Mouse (Mus musculus): ENCODE results near the gene Cfap61. TPM values are rescaled to one million over a fixed set of nuclear protein-coding genes. Genes with fewer than 3 reads are reported as not detected.

The Cfap61 gene
- polyA plus RNA-seq, 1 experiment from 2014 or later, result 0.28 TPM

DNA sequence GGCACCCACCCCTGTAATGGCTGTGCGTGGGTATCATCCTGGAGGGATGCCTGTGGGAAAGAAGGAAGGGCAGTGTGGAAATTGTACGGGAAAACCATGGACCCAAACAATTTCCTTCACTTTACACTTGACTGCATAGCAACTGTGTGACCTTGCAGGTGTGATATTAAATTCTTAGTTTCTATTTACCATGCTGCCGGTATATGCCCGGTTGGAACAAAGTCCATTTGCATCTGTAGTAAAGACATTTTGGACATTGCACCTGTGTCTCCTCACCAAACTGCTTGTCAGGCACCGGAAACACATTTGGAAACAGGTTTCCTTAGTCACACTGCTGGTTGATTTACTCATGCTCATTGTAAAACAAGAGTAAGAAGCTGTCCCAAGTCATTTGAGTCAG, 109.1 kb downstream of the Cfap61 start:
- ATAC-seq (replicated peaks; ENCODE audit: insufficient number of reproducible peaks, insufficient read depth, low FRiP score, low read depth), result no peak
- H3K9ac ChIP-seq, result no peak overlapping the region
- WGBS, result 84% methylated on average over 5 of the region's 5 CpGs
- peaks cover 8% of the 10 kb centered on the region; the same call in 1 of the 2 replicates for H3K4me1 ChIP-seq (replicated peaks)
- H3K36me3 ChIP-seq, result no peaks in the 10 kb centered on the region
- H3K4me3 ChIP-seq, result no peak overlapping the region
- H3K27me3 ChIP-seq, result no peaks in the 10 kb centered on the region
- H3K9me3 ChIP-seq (replicated peaks), result no peaks in the 10 kb centered on the region
- no peak overlapping the region for H3K4me2 ChIP-seq
- no peak overlapping the region for H3K27ac ChIP-seq

DNA sequence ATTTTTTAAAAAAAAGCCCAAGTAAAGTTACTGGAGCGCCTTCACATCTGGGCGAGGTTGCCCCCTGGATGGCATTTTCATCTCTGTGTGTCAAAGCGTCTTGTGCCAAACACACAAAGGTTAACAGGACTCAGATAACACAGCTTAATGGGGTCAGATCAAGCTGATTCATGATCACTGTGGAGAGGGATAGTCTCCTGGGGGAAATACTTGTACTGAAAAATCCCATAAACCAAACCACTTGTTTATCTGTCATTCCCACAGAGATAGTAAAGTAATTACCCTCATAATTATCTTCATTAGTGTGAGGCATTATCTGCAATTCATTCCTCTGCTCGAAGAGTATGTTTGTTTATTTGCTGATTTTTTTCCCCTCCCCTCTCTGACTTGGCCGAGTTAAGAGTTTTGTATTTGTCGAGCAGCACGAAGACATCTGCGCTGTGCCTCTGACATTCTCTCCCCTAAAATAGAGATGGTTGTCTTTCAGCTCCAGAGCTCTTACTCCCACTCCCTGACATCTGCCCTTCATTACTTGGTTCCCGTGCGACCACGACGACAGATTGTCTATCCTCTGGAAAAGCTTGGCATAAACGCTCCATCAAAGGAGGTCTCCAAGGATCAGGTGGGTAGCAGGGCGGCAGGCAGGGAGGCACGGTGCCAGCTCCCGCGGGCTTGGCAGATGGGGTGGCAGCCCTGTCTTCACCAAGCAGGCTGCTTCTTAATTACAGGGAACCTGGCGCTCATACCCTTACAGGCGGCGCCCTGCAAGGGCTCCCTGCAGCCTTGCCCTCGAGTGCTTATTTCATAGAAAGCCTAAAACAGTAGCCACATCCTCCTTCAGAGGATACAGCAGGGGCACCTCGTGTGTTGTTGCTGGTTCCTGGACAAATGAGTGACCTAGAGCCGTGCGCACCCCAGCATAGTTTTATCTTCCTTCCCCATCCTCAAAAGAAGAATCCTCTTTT, 110.6 kb downstream of the Cfap61 start:
- Histone ChIP-seq H3K9ac (no peak overlapping the region), H3K27me3 (no peaks in the 10 kb centered on the region), H3K4me2 (peak overlapping the region; percentile 28; the same call in 1 of the 2 replicates), H3K27ac (no peak overlapping the region), H3K4me1 (replicated peaks) (peaks cover 8% of the 10 kb centered on the region; the same call in 1 of the 2 replicates), H3K36me3 (no peaks in the 10 kb centered on the region), H3K9me3 (replicated peaks) (no peaks in the 10 kb centered on the region), H3K4me3 (no peak overlapping the region)
- ATAC-seq (replicated peaks; ENCODE audit: insufficient number of reproducible peaks, insufficient read depth, low FRiP score, low read depth), result no peak
- WGBS, result 38% methylated on average over 24 of the region's 24 CpGs

DNA sequence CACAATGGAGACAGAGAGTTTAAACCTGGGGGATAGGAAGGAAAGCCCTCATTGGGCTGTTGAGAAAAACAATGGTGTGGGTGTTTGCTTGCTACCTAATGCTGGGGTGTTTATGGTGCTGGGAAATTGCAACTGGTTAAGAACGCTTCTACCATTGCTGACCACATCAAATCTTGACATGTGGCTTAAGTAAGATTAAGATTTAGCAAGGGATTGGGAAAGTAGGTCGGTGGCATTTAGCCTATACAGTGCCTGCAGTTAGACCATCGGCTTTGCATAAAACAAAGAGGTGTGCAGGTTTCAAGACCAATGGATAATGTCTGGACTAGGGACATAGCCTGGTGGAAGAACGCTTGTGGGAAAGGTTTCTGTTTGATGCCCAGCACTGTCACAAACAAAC, 113.1 kb downstream of the Cfap61 start:
- WGBS, result 86% methylated on average over 4 of the region's 4 CpGs
- ATAC-seq (replicated peaks; ENCODE audit: insufficient number of reproducible peaks, insufficient read depth, low FRiP score, low read depth), result no peak
- Histone ChIP-seq H3K4me2 (no peak overlapping the region), H3K4me1 (replicated peaks) (peaks cover 8% of the 10 kb centered on the region; the same call in 1 of the 2 replicates), H3K9ac (no peak overlapping the region), H3K9me3 (replicated peaks) (no peaks in the 10 kb centered on the region), H3K27ac (no peak overlapping the region), H3K27me3 (no peaks in the 10 kb centered on the region), H3K36me3 (no peaks in the 10 kb centered on the region), H3K4me3 (no peak overlapping the region)

DNA sequence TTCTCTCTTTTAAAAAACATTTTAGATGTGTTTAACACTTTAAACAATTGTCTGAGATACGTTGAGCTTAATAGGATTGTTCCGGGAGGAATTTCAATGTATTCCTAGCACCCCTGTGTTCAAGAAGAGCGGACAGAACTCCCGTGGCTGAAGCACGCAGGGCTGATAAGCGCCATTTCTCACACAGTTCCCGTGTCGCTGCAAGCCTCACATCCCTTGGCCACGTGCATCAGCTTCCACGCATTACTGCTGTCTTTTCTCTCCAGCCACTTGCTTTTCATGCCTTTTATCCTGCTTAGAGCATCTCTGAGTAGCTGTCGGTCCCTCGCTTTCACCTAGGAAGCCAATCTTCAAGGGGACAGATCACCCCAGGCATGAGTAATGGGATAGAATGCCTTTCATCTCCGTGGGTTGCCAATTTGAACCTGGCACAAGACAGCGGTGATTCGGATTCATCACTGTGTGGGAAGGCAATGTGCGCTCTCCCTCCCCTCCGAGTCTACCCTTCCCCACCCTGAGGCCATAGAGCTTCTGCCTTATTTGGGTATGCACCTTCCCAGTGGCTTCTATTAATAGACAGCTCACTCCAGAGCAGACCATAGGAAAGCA, 113.7 kb downstream of the Cfap61 start:
- ATAC-seq (replicated peaks; ENCODE audit: insufficient number of reproducible peaks, insufficient read depth, low FRiP score, low read depth), result no peak
- Histone ChIP-seq H3K4me2 (no peak overlapping the region), H3K9me3 (replicated peaks) (no peaks in the 10 kb centered on the region), H3K27ac (no peak overlapping the region), H3K9ac (no peak overlapping the region), H3K4me3 (no peak overlapping the region), H3K4me1 (replicated peaks) (peaks cover 8% of the 10 kb centered on the region; the same call in 1 of the 2 replicates), H3K36me3 (no peaks in the 10 kb centered on the region), H3K27me3 (no peaks in the 10 kb centered on the region)
- 58% methylated on average over 17 of the region's 17 CpGs for WGBS

DNA sequence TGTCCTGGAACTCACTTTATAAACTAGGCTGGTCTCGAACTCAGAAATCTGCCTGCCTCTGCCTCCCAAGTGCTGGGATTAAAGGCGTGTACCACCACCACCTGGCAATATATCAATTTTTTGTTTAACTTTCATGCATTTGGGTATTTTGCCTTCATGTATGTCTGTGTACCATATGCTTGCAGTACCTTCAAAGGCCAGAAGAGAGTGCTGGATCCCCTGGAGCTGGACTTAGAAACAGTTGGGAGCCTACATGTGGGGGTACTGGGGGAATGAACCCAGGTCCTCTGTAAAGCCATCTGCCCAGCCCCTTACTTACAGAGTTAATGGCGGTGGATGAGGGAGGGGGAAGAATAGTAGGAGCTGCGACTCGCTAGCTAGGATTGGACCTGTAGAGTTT, 114.8 kb downstream of the Cfap61 start:
- no peaks in the 10 kb centered on the region for H3K27me3 ChIP-seq
- WGBS, result 85% methylated on average over 5 of the region's 5 CpGs
- no peaks in the 10 kb centered on the region for H3K36me3 ChIP-seq
- no peaks in the 10 kb centered on the region for H3K9me3 ChIP-seq (replicated peaks)
- no peak overlapping the region for H3K4me3 ChIP-seq
- H3K4me1 ChIP-seq (replicated peaks), result peaks cover 8% of the 10 kb centered on the region; the same call in 1 of the 2 replicates
- ATAC-seq (replicated peaks; ENCODE audit: insufficient number of reproducible peaks, insufficient read depth, low FRiP score, low read depth), result no peak
- H3K4me2 ChIP-seq, result no peak overlapping the region
- no peak overlapping the region for H3K9ac ChIP-seq
- no peak overlapping the region for H3K27ac ChIP-seq

DNA sequence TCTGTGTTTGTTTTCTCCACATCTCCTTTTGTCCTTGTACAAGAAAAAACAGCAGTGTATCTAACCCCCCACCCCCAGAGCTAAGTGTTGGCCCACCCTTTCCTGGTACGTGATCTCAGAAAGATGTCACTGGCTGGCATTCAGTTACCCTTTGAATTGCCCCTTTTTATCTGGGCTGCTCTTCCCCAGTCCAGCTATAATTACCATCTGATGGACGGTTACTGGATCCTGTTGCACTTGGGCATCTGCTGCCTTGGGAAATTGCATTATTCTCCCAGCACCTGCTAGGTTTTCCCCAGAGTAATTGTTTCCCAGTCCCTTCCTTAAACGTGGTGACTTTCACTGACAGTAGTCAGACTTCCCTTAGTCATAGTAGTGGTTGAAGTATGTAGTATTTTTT, 115.5 kb downstream of the Cfap61 start:
- Histone ChIP-seq H3K9me3 (replicated peaks) (no peaks in the 10 kb centered on the region), H3K9ac (no peak overlapping the region), H3K4me3 (no peak overlapping the region), H3K4me2 (no peak overlapping the region), H3K27me3 (no peaks in the 10 kb centered on the region), H3K4me1 (replicated peaks) (peaks cover 8% of the 10 kb centered on the region; the same call in 1 of the 2 replicates), H3K27ac (no peak overlapping the region), H3K36me3 (no peaks in the 10 kb centered on the region)
- 34% methylated on average over 3 of the region's 3 CpGs for WGBS
- ATAC-seq (replicated peaks; ENCODE audit: insufficient number of reproducible peaks, insufficient read depth, low FRiP score, low read depth), result no peak

- no peak overlapping the region for H3K9ac ChIP-seq
- whole genome bisulfite sequencing, result 87% methylated on average over 4 of the region's 4 CpGs
- no peaks in the 10 kb centered on the region for H3K9me3 ChIP-seq (replicated peaks)
- no peak overlapping the region for H3K4me2 ChIP-seq
- H3K4me1 ChIP-seq (replicated peaks), result peaks cover 4% of the 10 kb centered on the region; the same call in 1 of the 2 replicates
- no peaks in the 10 kb centered on the region for H3K27me3 ChIP-seq
- no peak overlapping the region for H3K27ac ChIP-seq
- no peak overlapping the region for H3K4me3 ChIP-seq
- ATAC-seq (replicated peaks; ENCODE audit: insufficient number of reproducible peaks, insufficient read depth, low FRiP score, low read depth), result no peak
- H3K36me3 ChIP-seq, result no peaks in the 10 kb centered on the region
These were observed 116.8 kb downstream of the Cfap61 start for GRCm38 (mm10) chr2:146051334-146051733.

DNA sequence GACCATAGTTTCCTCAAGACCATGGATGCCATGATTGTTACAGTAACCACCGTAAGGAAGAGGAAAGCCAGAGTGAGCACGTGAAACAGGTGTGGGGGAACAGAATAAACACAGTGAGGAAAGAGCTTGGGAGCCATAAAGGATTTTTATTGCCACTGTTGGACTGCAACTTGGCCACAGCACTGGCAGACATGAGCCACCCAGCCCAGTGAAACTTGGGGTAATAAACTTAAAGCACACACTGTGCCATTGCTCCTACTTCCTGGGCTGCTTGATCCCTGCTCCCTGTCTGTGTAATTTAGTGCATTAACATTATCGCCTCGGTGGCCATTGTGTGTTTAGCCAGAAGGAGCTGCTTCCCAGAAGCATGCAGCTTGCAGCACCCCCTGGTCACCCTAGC, 122.5 kb downstream of the Cfap61 start:
- WGBS, result 74% methylated on average over 4 of the region's 4 CpGs
- H3K27ac ChIP-seq, result no peak overlapping the region
- H3K36me3 ChIP-seq, result no peaks in the 10 kb centered on the region
- H3K27me3 ChIP-seq, result no peaks in the 10 kb centered on the region
- no peaks in the 10 kb centered on the region for H3K4me1 ChIP-seq (replicated peaks)
- no peak for ATAC-seq (replicated peaks; ENCODE audit: insufficient number of reproducible peaks, insufficient read depth, low FRiP score, low read depth)
- no peak overlapping the region for H3K4me3 ChIP-seq
- H3K9me3 ChIP-seq (replicated peaks), result no peaks in the 10 kb centered on the region
- no peak overlapping the region for H3K4me2 ChIP-seq
- H3K9ac ChIP-seq, result no peak overlapping the region

DNA sequence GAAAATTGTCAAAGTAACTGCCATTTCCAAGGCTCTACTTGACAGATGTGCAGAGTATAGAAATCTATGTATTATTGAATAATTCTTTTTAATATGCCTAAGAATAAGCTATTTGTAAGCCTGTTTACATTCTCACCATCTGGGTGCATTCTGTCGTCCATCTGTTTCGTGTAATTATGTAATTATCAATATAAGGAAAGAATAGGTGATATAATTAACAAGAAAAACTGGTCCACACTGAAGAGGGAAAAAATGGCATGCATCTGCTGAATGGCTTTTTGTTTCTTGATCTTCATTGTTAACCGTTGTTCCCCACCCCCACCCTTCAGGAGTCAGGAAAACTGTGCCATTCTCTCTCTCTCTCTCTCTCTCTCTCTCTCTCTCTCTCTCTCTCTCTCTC, 124.2 kb downstream of the Cfap61 start:
- Histone ChIP-seq H3K27ac (no peak overlapping the region), H3K9me3 (replicated peaks) (no peaks in the 10 kb centered on the region), H3K36me3 (no peaks in the 10 kb centered on the region), H3K9ac (no peak overlapping the region), H3K27me3 (no peaks in the 10 kb centered on the region), H3K4me3 (no peak overlapping the region), H3K4me2 (no peak overlapping the region), H3K4me1 (replicated peaks) (peaks cover 7% of the 10 kb centered on the region; the same call in 1 of the 2 replicates)
- WGBS, result 68% methylated on average over 3 of the region's 3 CpGs
- no peak for ATAC-seq (replicated peaks; ENCODE audit: insufficient number of reproducible peaks, insufficient read depth, low FRiP score, low read depth)

GRCm38 (mm10) chr2:146061421-146062300, 127.1 kb downstream of the Cfap61 start:
- no peaks in the 10 kb centered on the region for H3K27me3 ChIP-seq
- ATAC-seq (replicated peaks; ENCODE audit: insufficient number of reproducible peaks, insufficient read depth, low FRiP score, low read depth), result no peak
- H3K4me2 ChIP-seq, result 0 out of 2 replicates have a peak overlapping the region, but pooled peaks have one; percentile 15
- no peak overlapping the region for H3K9ac ChIP-seq
- H3K36me3 ChIP-seq, result no peaks in the 10 kb centered on the region
- no peaks in the 10 kb centered on the region for H3K9me3 ChIP-seq (replicated peaks)
- no peak overlapping the region for H3K27ac ChIP-seq
- WGBS, result 72% methylated on average over 16 of the region's 16 CpGs
- no peak overlapping the region for H3K4me3 ChIP-seq
- H3K4me1 ChIP-seq (replicated peaks), result peaks cover 7% of the 10 kb centered on the region; the same call in 1 of the 2 replicates

All from heart, embryonic 15.5 days (tissue).